Mouse (Mus musculus) cerebellum, adult 11 months (tissue): ENCODE data around the gene Gm4707.
"Not testable (repeated sequence)": the region's sequence is repeated elsewhere in the genome, so short reads cannot be mapped to it uniquely, and the experiment has no call there.

Experiments
- DNase-seq: peaks from one replicate; pipeline ENCODE4 v3.0.0; 2022

Gene Gm4707

GRCm38 (mm10) chr17:71443273-71443672 is 16.4 kb downstream of the Gm4707 start:
- no peak for DNase-seq

- DNase-seq = not testable (repeated sequence)
Observed at GRCm38 (mm10) chr17:71422502-71422901, 37.2 kb downstream of the Gm4707 start.

GRCm38 (mm10) chr17:71419448-71419847 is 40.3 kb downstream of the Gm4707 start:
- not testable (repeated sequence) for DNase-seq

GRCm38 (mm10) chr17:71417008-71417407 is 42.7 kb downstream of the Gm4707 start:
- no peak for DNase-seq
